Mouse (Mus musculus) small intestine, adult 2 months (tissue): ENCODE measurements at regions not wholly inside any gene's neighbourhood (a gene's known extent, or its start where the extent isn't known, plus 50 kb on each side); places are given as distances from the start of the nearest gene placed in this dataset.

Experiments
- CTCF ChIP-seq: fragments of 200-500 bp; IDR thresholded peaks from 2 replicates; pipeline ENCODE4 v1.5.1; 2012; ENCODE audit warnings: low read depth, mild to moderate bottlenecking, control low read depth, inconsistent platforms, low read length, moderate library complexity, mixed read lengths; ENCODE audit not compliant: insufficient replicate concordance, insufficient read length; ENCODE audit errors: extremely low read depth
- POLR2A ChIP-seq: fragments of 200-500 bp; IDR thresholded peaks from 2 replicates; pipeline ENCODE4 v1.6.1; 2012; ENCODE audit warnings: low read depth, mild to moderate bottlenecking, control low read depth, inconsistent platforms, low read length, moderate library complexity

GRCm38 (mm10) chr3:52817416-52817815, 199.6 kb downstream of the Cog6 start:
- TF ChIP-seq POLR2A (no peak), CTCF (no peak)
